Mouse (Mus musculus): Measurements from ENCODE around the gene Atxn7l2. TPM values are rescaled to one million over a fixed set of nuclear protein-coding genes. Genes with fewer than 3 reads are reported as not detected.

The Atxn7l2 gene
- polyA plus RNA-seq, 1 experiment = 6.2 TPM

DNA sequence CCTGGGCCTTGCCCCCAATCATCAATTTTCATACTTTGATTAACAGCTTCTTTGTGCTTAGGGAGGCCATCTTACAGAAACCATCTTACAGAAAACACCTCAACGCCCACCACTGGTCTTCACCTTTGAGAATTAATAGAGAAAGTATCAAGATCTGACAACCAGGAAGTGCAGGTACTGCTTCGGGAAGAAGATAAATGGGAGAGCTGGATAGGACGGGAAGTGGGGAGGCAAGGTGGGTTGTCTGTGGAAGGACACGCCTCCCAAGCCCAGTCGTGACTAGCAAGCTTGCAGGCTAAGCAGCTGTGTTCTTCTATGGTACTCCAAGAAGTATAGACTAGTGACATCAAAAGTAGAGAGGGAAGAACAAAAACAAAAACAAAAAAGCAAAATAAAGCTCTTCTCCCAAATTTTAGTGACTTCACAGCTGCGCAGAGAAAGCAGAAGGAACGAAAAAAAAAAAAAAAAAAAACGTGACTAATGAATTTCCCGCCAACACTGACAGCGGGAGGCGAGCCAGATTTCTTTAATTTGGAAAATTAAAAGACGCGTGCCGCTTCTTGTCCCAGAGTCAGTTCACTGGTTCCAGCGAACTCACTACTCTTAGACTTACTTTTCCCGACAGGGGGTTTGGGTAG lies 25.2 kb downstream of the Atxn7l2 start:
- DNase-seq (ENCODE audit: low read depth, low spot score) = no peak
- 3% methylated on average over 16 of the region's 16 CpGs for WGBS

DNA sequence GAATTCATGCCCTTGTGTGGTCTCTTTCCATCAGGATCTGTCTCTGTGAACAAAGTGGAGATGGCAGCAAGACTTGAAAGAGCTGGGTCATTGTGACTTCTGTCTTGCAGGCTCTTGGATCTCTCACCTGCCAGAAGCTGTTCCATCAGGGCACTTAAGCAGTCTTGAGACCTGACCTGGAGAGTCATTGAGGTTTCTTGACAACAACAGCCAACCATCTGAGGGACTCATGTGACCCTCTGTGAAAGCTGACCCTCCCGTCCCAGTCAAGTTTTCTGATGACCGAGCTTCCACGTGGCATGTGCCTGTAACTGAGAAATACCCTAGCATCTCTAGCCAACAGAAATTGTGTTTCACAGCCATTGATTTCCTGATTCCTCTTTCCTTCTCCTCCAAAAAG lies 26.0 kb downstream of the Atxn7l2 start:
- 86% methylated on average over 3 of the region's 3 CpGs for WGBS
- no peak for DNase-seq (ENCODE audit: low read depth, low spot score)

DNA sequence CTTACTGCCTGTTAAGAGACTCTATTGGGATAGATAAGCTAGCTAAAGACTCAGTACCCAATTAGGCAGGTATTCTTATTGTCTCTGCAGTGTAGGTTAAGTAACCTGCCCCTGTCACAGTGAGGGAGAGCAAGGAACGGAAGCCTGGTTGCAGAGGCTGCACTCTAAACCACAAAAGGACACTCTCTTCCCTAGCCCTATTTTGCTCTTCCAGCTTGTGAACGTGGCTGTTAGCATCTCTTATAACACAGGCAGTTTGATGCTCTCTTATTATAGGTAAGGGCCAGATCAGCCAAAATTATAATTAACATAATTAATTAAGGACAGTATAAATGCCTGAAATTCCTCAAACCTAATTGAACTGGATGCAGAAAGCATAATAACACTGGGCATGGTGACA lies 30.2 kb downstream of the Atxn7l2 start:
- WGBS = 64% methylated on average over 2 of the region's 2 CpGs
- no peak for DNase-seq (ENCODE audit: low read depth, low spot score)

DNA sequence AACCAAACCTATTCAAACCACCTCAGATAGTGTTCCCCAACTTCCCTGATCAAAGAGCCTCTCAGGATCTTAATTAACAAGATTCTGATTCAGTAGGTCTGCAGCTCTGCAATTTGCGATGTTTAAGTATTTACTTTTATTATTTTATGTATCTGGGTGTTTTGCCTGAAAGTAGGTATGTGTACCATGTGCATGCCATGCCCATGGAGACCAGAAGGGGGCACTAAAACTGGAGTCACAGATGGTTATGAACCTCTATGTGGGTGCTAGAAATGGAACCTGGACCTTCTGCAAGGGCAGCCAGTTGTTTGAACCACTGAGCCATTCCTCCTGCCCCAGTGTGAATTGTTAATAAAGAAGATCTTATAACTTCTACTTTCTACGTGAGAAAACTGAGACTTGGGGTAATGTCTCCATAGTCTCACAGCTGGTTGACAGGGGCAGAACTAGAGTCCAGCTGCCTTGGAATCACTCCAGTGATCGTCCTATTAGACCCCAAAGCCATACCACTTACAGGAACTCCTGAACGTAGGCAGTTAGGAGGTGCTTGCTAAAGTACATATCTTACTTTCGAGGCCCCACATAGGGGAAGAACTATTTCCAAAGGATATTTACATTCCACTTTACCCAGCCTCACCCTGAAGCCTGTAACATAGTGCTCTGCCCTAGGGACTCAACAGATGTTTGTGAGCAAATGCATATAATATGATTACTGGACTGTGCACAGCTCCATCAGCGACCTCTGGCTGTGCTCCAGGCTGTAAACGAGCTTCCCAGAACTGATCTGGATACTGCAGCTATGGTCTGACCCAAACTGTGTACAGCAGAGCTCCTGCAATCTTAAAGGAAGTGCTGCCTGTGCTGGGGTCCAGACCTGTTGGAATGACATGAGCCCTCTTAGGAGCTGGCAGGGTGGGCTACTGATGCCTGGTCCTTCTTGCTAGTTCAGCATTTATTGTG lies 31.7 kb downstream of the Atxn7l2 start:
- DNase-seq (ENCODE audit: low read depth, low spot score) = no peak
- 39% methylated on average over 7 of the region's 7 CpGs for WGBS

DNA sequence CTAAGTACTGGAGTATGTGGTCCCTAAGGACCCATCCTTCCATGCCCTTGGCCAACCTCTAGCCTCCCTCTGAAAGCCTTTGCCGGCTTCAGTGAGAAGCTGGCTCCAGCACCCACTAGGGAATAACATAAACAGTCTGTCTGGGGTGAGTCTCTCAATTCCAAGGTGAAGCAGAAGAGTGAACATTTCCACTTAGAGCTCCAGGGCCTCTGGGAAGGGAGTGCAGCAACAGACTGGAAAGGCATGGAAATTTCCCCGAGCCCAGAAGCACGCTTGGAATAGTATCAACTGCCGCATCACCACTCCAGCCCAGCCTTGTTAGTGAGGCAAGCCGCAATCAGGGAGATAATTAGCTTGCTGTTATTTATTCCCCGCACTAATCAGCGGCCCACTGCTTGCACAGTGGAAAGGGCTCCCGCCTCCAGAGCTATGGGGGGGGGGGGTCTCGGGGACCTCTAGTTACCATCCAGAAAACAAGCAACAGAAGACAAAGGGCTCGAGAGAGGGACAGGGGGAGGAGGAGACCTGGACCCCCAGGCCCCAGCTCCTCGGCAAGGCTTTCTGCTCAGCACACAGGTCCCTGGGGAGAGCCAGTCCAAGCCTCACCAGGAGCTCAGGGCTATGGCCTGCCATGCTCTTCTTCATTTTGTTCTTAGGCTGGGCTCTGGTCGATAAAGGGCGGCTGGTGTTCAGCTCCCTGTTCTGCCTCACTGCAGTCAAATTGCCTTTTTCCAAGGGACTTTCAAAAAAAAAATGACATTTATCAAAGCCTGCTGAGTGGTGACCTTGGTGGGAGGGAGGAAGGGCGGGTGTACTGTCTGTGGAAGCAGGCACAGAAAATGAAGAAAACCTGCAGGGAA lies 35.8 kb downstream of the Atxn7l2 start:
- no peak for DNase-seq (ENCODE audit: low read depth, low spot score)
- WGBS = 37% methylated on average over 14 of the region's 14 CpGs

DNA sequence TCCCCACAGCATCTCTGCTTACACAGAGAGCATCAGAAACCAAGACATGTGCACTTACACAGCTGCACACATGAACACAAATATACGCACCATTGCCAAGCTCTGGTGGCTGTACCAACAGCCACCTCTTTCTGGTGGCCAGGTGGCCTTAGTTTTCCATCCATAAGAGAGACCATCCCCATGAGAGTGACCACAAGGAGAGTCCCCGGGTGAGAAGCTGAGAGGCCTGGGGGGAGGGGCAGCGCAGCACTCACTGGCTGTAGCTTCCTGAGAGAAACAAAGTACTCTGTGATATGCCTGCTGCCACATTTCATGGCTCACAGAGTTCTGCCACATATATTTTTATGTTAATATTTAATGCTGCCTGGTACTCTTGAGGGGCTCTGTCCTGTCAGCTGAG lies 41.5 kb downstream of the Atxn7l2 start:
- DNase-seq (ENCODE audit: low read depth, low spot score) = no peak
- WGBS = 60% methylated on average over 3 of the region's 3 CpGs

DNA sequence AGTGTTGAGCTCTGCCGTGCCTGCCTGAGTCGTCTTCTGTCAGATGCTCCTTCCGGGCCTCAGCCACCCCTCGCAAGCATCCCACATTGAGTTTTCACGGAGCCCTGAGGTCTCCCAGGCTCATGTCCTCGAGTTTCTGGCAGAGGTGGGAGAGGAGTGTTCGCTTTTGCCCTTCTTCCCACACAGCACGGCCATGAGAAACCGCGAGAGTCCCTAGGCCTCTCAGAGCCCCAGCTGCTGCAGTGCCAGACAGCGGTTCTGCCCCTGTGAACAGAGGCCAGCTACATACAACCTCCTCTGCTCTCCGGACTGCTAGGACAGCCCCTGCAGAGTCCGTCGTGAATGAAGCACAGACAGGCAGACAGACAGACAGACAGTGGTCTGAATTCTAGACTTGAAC lies 43.2 kb downstream of the Atxn7l2 start:
- 63% methylated on average over 14 of the region's 14 CpGs for WGBS
- DNase-seq (ENCODE audit: low read depth, low spot score) = no peak

DNA sequence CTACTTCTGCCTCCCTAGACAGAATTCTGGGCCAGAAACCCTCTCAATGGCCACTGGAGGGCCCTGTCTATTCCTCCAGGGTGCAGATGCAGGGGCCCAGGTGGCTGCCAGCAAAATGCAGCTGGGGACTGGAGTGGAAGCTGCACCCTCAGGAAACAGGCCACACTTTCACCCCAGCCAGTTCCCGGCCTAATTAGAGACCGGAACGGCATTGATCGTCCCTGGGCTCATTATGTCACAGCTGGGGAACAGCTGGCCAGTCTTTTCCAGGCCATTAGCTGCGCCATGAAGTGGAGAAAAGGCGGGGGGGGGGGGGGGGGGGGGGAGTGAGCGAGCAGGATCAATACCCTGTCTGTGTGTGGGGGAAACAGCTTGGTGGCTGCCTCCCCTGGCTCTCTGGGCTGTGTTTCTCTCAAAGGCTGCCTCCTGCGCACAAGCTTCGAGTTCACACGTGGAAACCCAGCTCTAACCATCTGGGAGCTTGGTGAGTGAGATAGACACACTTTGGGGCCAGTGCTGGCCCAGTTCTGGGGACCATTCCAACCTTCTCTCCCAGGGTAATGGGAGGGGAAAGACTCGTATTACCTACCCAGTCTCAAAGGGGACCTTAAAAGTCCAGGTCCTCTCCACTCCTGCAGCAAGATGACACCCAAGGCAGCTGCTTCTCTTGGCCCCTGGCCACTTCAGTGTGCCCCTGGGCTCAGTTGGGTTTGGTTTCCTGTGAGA lies 44.1 kb downstream of the Atxn7l2 start:
- DNase-seq (ENCODE audit: low read depth, low spot score) = no peak
- 44% methylated on average over 11 of the region's 11 CpGs for WGBS

DNA sequence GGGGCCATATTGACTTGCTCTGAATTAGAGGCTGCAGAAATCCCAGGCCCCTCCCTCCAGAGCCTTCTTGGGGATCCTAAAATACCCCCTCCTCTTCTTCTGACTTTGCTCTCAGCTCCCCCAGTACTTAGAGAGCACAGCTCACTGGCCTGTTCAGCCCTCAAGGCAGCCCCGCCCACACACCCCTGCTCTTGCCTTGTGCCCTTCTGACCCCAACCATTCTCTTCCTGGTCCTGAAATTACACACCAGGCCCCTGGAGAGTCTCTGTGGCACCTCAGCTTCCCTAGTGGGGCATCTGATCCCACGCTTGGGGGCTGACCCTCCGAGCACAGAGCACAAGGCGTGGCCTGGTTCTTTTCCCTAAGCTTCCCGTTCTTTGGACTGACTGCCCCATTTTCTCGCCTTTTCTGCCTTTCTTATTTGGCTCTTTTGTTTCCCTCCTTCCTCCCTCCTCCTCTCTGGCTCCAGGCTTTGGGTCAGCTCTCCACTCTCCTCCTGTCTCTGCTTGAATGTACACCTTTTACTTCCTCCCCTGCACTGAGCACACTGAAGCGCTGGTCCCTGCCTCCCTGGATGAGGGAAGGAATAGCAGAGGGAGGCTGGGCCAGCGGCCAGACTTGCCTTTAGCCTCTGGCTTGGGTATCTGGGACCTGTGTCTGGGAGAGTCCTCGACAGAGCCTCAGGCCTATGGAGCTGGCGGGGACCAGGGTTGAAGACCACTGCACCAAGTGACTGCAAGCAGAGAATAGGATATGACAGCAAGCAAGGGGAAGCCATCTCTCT lies 45.0 kb downstream of the Atxn7l2 start:
- WGBS = 43% methylated on average over 10 of the region's 10 CpGs
- DNase-seq (ENCODE audit: low read depth, low spot score) = no peak

DNA sequence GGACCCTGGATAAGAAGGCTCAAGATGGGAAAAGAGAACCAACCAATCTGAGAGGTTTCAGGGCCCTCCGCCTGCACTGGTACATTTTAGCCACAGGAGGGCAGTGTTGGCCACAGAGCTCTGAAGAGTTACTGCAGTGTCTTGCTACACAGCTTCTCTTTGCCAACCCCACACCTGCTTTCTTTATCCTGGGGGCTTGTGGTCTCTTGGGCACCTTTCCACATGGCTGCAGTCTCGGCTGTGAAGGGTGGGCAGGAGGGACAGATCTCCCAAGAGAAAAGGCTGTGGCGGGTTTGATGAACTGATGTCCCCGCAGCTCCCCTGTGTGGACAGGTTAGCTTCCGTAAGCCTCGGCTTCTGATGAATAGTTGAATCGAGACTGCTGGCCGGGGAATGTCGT lies 45.9 kb downstream of the Atxn7l2 start:
- WGBS = 14% methylated on average over 9 of the region's 9 CpGs
- peak; percentile 59 for DNase-seq (ENCODE audit: low read depth, low spot score)

DNA sequence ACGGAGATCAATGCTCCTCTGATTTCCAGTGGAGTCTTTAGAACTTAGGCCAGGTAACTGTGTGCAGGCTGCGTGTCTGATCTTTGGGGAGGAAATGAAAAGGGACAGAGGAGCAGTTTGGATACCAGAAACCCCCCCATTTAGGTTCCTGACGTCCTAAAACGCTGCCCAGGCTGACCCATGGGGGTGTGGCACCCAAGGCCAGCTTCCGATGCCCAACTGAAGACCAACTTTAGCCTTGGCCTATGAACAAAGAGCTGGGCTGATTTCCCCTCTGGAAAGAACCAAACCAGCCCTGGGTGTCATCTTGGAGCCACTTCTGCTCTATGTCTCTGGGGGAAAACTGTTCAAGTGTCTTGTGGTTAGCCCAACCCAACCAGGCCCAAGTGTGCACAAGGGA lies 46.6 kb downstream of the Atxn7l2 start:
- WGBS = 55% methylated on average over 5 of the region's 5 CpGs
- DNase-seq (ENCODE audit: low read depth, low spot score) = no peak

DNA sequence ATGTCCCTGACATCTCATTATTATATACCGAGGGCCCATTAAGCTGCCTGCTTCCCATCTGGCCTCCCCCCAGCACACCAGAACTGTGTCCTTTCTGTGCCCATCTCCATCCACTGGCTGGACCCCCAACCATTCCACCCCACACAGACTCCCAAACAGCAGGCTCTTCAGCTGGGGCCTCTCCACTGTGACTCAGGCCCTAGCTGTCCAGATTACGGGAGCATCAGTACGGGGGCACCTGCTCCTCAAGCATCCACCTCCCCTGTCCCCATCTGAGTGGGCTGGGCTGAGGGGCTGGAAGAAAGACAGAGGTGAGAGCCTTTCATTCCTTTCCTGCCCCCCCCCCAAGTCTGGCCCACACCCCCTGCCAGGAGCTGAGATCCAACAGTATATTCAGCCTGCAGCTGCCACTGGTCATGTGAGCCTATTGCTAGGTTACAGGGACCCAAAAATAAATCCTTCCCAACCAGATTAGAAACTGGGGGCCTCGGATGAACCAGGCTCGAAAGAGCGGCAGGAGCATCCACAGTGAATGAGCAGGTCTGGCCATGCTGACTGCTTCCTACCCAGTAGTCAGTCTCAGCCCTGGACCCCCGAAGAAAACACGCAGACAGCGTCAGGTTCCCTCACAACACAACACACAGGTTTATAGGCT lies 52.2 kb downstream of the Atxn7l2 start:
- 78% methylated on average over 9 of the region's 9 CpGs for WGBS
- no peak for DNase-seq (ENCODE audit: low read depth, low spot score)

DNA sequence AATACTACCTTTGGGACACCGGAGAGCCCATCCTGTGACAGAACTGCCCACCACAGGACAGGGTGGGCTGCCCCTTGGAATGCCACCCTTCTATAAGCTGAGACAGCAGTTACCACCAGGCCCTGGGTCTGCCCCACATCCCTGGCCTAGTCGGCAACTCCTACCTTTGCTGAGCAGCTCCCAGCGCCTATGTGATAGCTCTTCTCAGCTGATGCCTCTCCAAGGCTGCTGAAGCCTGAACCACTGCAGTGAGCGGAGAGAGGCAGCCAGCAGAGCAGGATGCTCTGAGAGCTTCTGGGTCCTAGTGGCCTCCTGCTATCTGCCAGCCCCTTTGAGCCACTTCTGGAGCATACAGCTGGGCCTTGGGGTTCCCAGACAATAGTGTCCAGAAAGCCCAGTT lies 56.1 kb downstream of the Atxn7l2 start, which contains the start of gene Gpr61:
Gene Gpr61 (minus strand): TSS at position 227 of the 400 bp plus-strand sequence.
- WGBS = 70% methylated on average over 4 of the region's 4 CpGs
- DNase-seq (ENCODE audit: low read depth, low spot score) = no peak

DNA sequence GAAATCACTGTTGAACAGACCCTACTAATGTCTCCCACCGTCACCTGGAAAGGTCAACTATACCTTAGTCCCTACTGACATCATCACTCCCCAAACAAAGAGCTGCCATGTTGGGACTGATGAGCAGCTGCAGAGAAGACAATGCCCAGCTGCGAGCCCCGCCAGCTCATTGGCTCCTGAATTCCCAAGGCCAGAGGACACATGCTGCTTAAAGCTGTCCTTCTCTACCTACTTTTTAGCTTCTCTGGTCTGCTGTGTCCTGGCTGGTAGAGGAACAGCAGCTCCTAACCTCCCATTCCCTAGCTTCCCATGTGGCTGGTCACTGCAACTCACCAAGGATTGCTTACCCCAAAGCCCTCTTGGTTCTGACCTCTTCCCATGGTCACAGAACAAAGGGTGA lies 58.4 kb downstream of the Atxn7l2 start:
- 85% methylated on average over 3 of the region's 3 CpGs for WGBS
- DNase-seq (ENCODE audit: low read depth, low spot score) = no peak

Data from large intestine, adult 2 months (tissue).